Mouse (Mus musculus) frontal cortex, postnatal 14 days (tissue): ENCODE results near the gene Hist1h3c.
"Not testable (repeated sequence)": the region's sequence is repeated elsewhere in the genome, so short reads cannot be mapped to it uniquely, and the experiment has no call there.

Experiments used
- DNase-seq, 2 experiments: peaks; one replicate each; pipeline ENCODE4 v3.0.0; 2022; ENCODE audit warnings: low spot score in 2 of 2

The Hist1h3c gene

DNA sequence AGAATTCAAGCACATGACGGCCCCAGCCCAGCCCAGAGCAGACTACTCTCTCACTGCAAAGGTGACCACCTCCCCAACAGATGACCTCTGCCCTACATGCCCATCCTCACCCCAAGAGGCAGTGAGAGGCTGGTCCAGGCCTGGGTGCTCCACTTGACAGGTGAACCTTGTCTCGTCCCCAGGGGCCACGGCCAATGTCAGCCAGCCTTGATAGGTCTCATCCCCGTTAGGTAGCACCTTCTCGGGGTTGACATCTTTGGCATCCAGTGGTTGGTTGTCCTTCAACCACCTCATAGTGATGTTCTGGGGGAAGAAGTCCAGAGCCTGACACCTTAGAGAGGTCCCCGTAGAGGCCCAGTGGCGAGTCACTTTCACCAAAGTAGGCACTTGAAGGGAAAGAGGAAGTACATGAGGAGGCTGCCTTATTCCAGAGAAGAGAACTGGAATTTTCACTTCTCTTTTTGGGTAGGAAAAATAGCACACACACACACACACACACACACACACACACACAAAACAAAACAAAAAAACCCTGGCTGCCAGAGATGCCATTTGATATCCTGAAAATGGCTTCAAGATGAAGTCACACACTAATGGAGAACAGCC is 39.5 kb downstream of the Hist1h3c start:
- no peak for DNase-seq

GRCm38 (mm10) chr13:23702801-23703200 is 42.6 kb downstream of the Hist1h3c start:
- not testable (repeated sequence) for DNase-seq

DNA sequence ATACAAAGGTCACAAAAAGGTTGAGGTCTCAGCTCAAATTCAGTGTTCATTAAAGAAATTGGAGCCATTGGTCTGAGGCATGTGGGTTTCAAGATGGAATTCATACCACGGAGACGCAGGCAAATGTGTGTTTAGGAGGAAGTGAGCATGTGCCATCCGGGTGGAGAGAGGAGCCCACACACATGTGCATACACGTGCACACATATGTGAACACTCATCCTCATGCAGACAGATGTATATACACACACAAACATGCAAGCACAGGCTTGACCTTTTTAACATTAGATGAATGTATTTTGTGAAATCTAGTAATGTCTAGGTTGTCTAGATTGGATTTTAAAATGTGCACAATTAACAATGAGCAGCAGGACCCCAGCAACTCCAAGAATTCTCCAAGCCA is 43.2 kb downstream of the Hist1h3c start:
- no peak for DNase-seq

- DNase-seq: peak; percentile 45 to 70
These were observed 44.4 kb downstream of the Hist1h3c start for GRCm38 (mm10) chr13:23700786-23701520.

DNA sequence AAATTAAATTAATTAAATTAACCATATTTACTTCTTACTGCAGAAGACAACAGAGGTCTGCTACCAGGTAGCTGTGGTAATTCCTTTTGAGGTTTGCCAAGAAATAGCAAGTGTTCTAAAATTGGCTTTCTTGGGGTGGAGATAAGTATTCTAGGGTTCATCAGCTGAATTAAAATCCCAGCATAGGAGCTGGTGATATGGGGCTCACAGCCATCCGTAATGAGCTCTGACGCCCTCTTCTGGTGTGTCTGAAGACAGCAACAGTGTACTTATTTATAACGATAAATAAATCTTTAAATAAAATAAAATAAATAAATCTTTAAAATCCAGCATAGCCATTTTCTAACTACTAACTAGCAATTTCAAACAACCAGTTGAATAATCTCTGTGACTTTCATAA is 45.6 kb downstream of the Hist1h3c start:
- no peak for DNase-seq

DNA sequence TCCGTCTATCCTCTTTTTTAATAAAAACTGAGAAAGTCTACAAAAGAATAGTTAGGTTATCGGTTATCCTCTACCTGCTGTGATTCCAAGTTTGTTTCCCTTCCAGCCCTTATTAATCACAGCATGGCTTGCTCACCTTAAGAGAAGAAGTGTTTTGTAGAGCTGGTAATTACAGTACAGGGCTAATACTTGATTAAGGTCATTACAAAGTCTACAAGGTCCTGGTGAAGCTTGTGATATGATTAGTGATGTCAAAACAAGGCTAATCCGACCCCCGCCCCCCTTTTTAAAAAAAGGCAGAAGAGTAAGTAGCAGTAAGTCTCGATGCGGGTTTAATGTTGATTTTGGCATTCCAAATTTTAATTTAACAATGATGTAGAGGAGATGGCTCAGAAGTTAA is 46.4 kb downstream of the Hist1h3c start:
- no peak for DNase-seq

- DNase-seq: peak; percentile 97 to 98
These were observed 47.1 kb downstream of the Hist1h3c start, which contains the start of gene Hist1h4c for GRCm38 (mm10) chr13:23698300-23698693. Gene Hist1h4c (minus strand): TSS chr13:23698454.

DNA sequence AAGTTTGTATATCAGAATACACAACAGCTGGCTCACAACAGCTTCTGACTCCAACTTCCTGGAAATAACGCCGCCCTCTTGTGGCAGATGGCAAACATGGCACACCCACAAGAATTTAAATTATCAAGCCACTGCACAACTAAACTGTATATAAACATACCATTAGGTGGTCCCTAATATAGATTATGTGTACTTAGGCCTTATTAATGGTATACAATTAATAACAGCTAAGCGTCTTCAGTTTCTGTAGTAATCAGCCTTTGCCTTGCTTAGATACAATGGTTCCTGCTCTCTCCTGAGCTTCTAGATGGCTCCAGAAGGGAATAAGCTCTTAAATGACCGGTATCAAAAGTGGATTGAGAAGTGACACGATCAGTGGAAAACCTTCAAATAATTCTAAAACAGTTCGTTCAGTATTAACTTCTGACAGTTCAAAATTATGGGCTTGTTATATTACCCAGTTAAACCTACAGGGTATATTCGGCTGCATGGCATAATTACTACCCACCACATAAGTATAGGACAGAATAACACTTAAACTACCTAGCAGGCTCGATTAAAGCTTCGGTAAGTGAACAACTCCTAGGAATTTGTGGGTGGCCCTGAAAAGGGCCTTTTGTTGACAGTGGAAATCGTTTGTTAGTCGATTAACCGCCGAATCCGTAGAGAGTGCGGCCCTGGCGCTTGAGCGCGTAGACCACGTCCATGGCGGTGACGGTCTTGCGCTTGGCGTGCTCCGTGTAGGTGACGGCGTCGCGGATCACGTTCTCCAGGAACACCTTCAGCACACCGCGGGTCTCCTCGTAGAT is 47.7 kb downstream of the Hist1h3c start:
- peak in 1 of 2 experiments; percentile 23 for DNase-seq

DNA sequence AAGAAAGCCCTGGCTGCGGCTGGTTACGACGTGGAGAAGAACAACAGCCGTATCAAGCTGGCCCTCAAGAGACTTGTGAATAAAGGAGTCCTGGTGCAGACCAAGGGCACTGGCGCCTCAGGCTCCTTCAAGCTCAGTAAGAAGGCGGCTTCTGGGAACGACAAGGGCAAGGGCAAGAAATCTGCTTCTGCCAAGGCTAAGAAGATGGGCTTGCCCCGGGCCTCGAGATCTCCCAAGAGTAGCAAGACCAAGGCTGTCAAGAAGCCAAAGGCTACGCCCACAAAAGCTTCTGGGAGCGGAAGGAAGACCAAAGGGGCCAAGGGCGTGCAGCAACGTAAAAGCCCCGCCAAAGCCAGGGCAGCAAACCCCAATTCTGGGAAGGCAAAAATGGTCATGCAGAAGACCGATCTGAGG is 49.3 kb downstream of the Hist1h3c start:
- no peak for DNase-seq

DNA sequence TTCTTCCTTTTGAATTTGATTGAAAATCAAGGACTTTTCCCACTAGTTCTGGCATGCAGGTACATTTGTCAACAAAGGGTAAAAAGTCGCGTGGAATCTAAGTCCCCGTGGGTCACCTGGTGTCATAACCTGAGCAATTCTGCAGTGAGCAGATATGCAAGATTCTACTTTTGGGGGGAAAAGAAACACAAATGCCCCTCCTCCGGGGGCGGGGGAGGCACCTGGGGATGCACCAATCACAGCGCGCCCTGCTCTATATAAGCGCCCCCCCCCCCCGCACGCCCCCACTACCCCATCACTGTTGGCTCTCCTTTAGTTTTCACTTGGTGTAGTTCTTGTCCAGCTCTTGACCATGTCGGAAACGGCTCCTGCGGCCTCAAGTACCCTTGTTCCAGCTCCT is 49.9 kb downstream of the Hist1h3c start, which contains the start of gene Hist1h1t:
TSS of gene Hist1h1t (plus strand) at position 301 of the 400 bp plus-strand sequence.
- DNase-seq: no peak
